Mouse (Mus musculus): ENCODE results near the gene Sf3b3. TPM values are rescaled to one million over a fixed set of nuclear protein-coding genes. Genes with fewer than 3 reads are reported as not detected.
"Not testable (repeated sequence)": the region's sequence is repeated elsewhere in the genome, so short reads cannot be mapped to it uniquely, and the experiment has no call there.

Gene Sf3b3
- polyA plus RNA-seq, 1 experiment: 33.3 TPM

GRCm38 (mm10) chr8:110887551-110887950 is 41.0 kb upstream of the Sf3b3 start:
- TF ChIP-seq POLR2A (IDR thresholded peaks at IDR 0.05; ENCODE audit: borderline replicate concordance, extremely low read depth, low read depth, low read length) (no peak), CTCF (IDR thresholded peaks at IDR 0.05; ENCODE audit: insufficient read depth, low read length) (no peak)
- 87% methylated on average over 10 of the region's 10 CpGs for WGBS
- DNase-seq: no peak
- Histone ChIP-seq H3K4me3 (replicated peaks; ENCODE audit: extremely low read depth, low read depth, low read length) (no peak overlapping the region), H3K4me1 (ENCODE audit: control insufficient read depth, insufficient read depth, low read length) (no peaks in the 10 kb centered on the region)

GRCm38 (mm10) chr8:110886634-110887033 is 40.0 kb upstream of the Sf3b3 start:
- WGBS: 86% methylated on average over 3 of the region's 3 CpGs
- Histone ChIP-seq H3K4me3 (replicated peaks; ENCODE audit: extremely low read depth, low read depth, low read length) (no peak overlapping the region), H3K4me1 (ENCODE audit: control insufficient read depth, insufficient read depth, low read length) (no peaks in the 10 kb centered on the region)
- DNase-seq: no peak
- TF ChIP-seq CTCF (IDR thresholded peaks at IDR 0.05; ENCODE audit: insufficient read depth, low read length) (no peak), POLR2A (IDR thresholded peaks at IDR 0.05; ENCODE audit: borderline replicate concordance, extremely low read depth, low read depth, low read length) (no peak)

GRCm38 (mm10) chr8:110883824-110884223 is 37.2 kb upstream of the Sf3b3 start:
- Histone ChIP-seq H3K4me3 (replicated peaks; ENCODE audit: extremely low read depth, low read depth, low read length) (no peak overlapping the region), H3K4me1 (ENCODE audit: control insufficient read depth, insufficient read depth, low read length) (no peaks in the 10 kb centered on the region)
- no peak for TF ChIP-seq CTCF (IDR thresholded peaks at IDR 0.05; ENCODE audit: insufficient read depth, low read length)
- TF ChIP-seq POLR2A (IDR thresholded peaks at IDR 0.05; ENCODE audit: borderline replicate concordance, extremely low read depth, low read depth, low read length): no peak
- no peak for DNase-seq
- 94% methylated on average over 18 of the region's 18 CpGs for WGBS

GRCm38 (mm10) chr8:110881741-110882310 is 35.2 kb upstream of the Sf3b3 start:
- Histone ChIP-seq H3K4me1 (ENCODE audit: control insufficient read depth, insufficient read depth, low read length) (no peaks in the 10 kb centered on the region), H3K4me3 (replicated peaks; ENCODE audit: extremely low read depth, low read depth, low read length) (no peak overlapping the region)
- DNase-seq: no peak
- 94% methylated on average over 10 of the region's 10 CpGs for WGBS
- TF ChIP-seq POLR2A (IDR thresholded peaks at IDR 0.05; ENCODE audit: borderline replicate concordance, extremely low read depth, low read depth, low read length): no peak
- TF ChIP-seq CTCF (IDR thresholded peaks at IDR 0.05; ENCODE audit: insufficient read depth, low read length): no peak

- WGBS: 79% methylated on average over 4 of the region's 4 CpGs
Observed at GRCm38 (mm10) chr8:110877862-110878261, 31.3 kb upstream of the Sf3b3 start.

GRCm38 (mm10) chr8:110870501-110870900 is 23.9 kb upstream of the Sf3b3 start:
- Histone ChIP-seq H3K4me1 (ENCODE audit: control insufficient read depth, insufficient read depth, low read length) (no peaks in the 10 kb centered on the region), H3K4me3 (replicated peaks; ENCODE audit: extremely low read depth, low read depth, low read length) (no peak overlapping the region)
- no peak for DNase-seq
- TF ChIP-seq CTCF (IDR thresholded peaks at IDR 0.05; ENCODE audit: insufficient read depth, low read length) (no peak), POLR2A (IDR thresholded peaks at IDR 0.05; ENCODE audit: borderline replicate concordance, extremely low read depth, low read depth, low read length) (no peak)
- WGBS: 99% methylated on average over 2 of the region's 2 CpGs

More at GRCm38 (mm10) chr8:110877862-110878261, 31.3 kb upstream of the Sf3b3 start:
- no peak for TF ChIP-seq CTCF (IDR thresholded peaks at IDR 0.05; ENCODE audit: insufficient read depth, low read length)
- no peak for TF ChIP-seq POLR2A (IDR thresholded peaks at IDR 0.05; ENCODE audit: borderline replicate concordance, extremely low read depth, low read depth, low read length)
- no peak overlapping the region for H3K4me3 ChIP-seq (replicated peaks; ENCODE audit: extremely low read depth, low read depth, low read length)
- H3K4me1 ChIP-seq (ENCODE audit: control insufficient read depth, insufficient read depth, low read length): no peaks in the 10 kb centered on the region
- no peak for DNase-seq

GRCm38 (mm10) chr8:110861347-110862025 is 14.9 kb upstream of the Sf3b3 start:
- H3K4me1 ChIP-seq (ENCODE audit: control insufficient read depth, insufficient read depth, low read length); DNase-seq; H3K4me3 ChIP-seq (replicated peaks; ENCODE audit: extremely low read depth, low read depth, low read length): not testable (repeated sequence)
- whole genome bisulfite sequencing: 95% methylated on average over 7 of the region's 7 CpGs

- WGBS: 69% methylated on average over 7 of the region's 7 CpGs
- TF ChIP-seq POLR2A (IDR thresholded peaks at IDR 0.05; ENCODE audit: borderline replicate concordance, extremely low read depth, low read depth, low read length) (no peak), CTCF (IDR thresholded peaks at IDR 0.05; ENCODE audit: insufficient read depth, low read length) (peak; percentile 45)
- Histone ChIP-seq H3K4me1 (ENCODE audit: control insufficient read depth, insufficient read depth, low read length) (no peaks in the 10 kb centered on the region), H3K4me3 (replicated peaks; ENCODE audit: extremely low read depth, low read depth, low read length) (no peak overlapping the region)
- no peak for DNase-seq
Observed at GRCm38 (mm10) chr8:110859651-110860501, 13.3 kb upstream of the Sf3b3 start.

GRCm38 (mm10) chr8:110856760-110857461 is 10.3 kb upstream of the Sf3b3 start:
- H3K4me3 ChIP-seq (replicated peaks; ENCODE audit: extremely low read depth, low read depth, low read length): no peak overlapping the region
- DNase-seq: no peak
- WGBS: 76% methylated on average over 5 of the region's 5 CpGs
- TF ChIP-seq POLR2A (IDR thresholded peaks at IDR 0.05; ENCODE audit: borderline replicate concordance, extremely low read depth, low read depth, low read length) (no peak), CTCF (IDR thresholded peaks at IDR 0.05; ENCODE audit: insufficient read depth, low read length) (no peak)
- no peaks in the 10 kb centered on the region for H3K4me1 ChIP-seq (ENCODE audit: control insufficient read depth, insufficient read depth, low read length)

GRCm38 (mm10) chr8:110856073-110856472 is 9.5 kb upstream of the Sf3b3 start:
- WGBS: 91% methylated on average over 4 of the region's 4 CpGs
- DNase-seq; H3K4me1 ChIP-seq (ENCODE audit: control insufficient read depth, insufficient read depth, low read length); H3K4me3 ChIP-seq (replicated peaks; ENCODE audit: extremely low read depth, low read depth, low read length): not testable (repeated sequence)
